Mouse (Mus musculus) bone marrow macrophage, adult 2 months (primary cell): ENCODE results near the gene Galns.

Experiments
- CTCF ChIP-seq: IDR thresholded peaks from 2 replicates; pipeline ENCODE4 v1.5.1; 2012; ENCODE audit warnings: low read depth, mild to moderate bottlenecking, low read length, moderate library complexity
- POLR2A ChIP-seq: IDR thresholded peaks from 2 replicates; pipeline ENCODE4 v1.6.1; 2012; ENCODE audit warnings: mild to moderate bottlenecking, low read depth, low read length, borderline replicate concordance

- TF ChIP-seq CTCF, result no peak
- no peak for TF ChIP-seq POLR2A
Observed at GRCm38 (mm10) chr8:122618660-122619378, 7.6 kb upstream of the Galns start.
